Mouse (Mus musculus): ENCODE data around the gene Tnfrsf19. TPM values are rescaled to one million over a fixed set of nuclear protein-coding genes. Genes with fewer than 3 reads are reported as not detected.

The Tnfrsf19 gene
- polyA plus RNA-seq, 1 experiment from 2014 or later = 14.7 TPM

DNA sequence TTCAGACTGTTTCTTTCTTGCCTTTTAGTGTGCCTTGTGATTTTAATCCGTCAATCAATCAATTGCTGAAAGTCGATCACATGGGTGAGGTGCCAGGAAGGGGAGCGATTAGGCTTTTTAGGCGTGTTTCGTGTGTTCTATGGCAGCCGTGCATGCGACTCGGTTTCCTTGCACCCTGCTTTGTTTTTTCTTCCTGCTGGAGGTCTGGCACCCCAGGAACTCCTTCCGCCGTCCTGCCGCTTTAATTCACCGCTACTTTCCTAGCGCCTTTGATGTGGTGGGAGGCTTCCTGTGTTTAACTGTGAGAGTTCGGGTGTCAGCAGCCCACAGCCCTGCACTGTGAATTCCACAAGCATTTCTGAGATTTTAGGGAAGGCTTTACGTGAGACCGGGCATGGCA lies 10.2 kb upstream of the Tnfrsf19 start:
- ATAC-seq (replicated peaks; ENCODE audit: extremely low read depth, insufficient read depth, low FRiP score) = no peak
- Histone ChIP-seq H3K4me3 (ENCODE audit: low read length) (peak overlapping the region; percentile 42), H3K4me2 (ENCODE audit: low read depth, low read length) (peak overlapping the region; percentile 69), H3K9me3 (replicated peaks; ENCODE audit: control insufficient read depth, low read length) (peaks cover 6% of the 10 kb centered on the region; the same call in 1 of the 2 replicates), H3K27ac (ENCODE audit: low read length) (no peak overlapping the region), H3K27me3 (ENCODE audit: control insufficient read depth, insufficient read depth, low read length) (no peaks in the 10 kb centered on the region), H3K36me3 (ENCODE audit: control insufficient read depth, insufficient read depth) (no peaks in the 10 kb centered on the region), H3K4me1 (ENCODE audit: control insufficient read depth, insufficient read depth, low read length) (peaks cover 7% of the 10 kb centered on the region), H3K9ac (ENCODE audit: low read length) (peak overlapping the region; percentile 32)
- 1% methylated on average over 16 of the region's 16 CpGs for WGBS

DNA sequence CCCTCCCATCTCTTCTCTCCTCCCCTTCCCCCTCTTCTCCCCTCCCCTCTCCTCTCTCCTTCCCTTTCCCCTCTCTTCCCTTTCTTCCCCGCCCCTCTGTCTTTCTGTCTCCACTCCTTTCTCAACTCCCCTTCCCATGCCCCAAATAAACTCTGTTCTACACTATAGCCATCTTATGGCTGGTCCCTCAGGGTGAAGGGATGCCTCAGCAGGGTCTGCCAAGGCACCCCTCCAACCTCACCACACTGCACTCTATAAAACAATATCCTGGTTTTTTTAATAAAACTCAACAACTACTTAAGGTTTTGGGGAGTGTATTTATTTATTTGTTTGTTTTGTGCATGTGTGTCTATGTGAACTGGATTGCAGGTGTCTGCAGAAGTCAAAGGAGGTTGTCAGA lies 9.6 kb upstream of the Tnfrsf19 start:
- no peak overlapping the region for H3K27ac ChIP-seq (ENCODE audit: low read length)
- H3K9me3 ChIP-seq (replicated peaks; ENCODE audit: control insufficient read depth, low read length) = peaks cover 6% of the 10 kb centered on the region; the same call in 1 of the 2 replicates
- H3K4me3 ChIP-seq (ENCODE audit: low read length) = peak overlapping the region; percentile 42; the same call in 1 of the 2 replicates
- H3K27me3 ChIP-seq (ENCODE audit: control insufficient read depth, insufficient read depth, low read length) = peaks cover 4% of the 10 kb centered on the region; the same call in 1 of the 2 replicates
- H3K36me3 ChIP-seq (ENCODE audit: control insufficient read depth, insufficient read depth) = no peaks in the 10 kb centered on the region
- H3K4me1 ChIP-seq (ENCODE audit: control insufficient read depth, insufficient read depth, low read length) = peaks cover 7% of the 10 kb centered on the region
- no peak for ATAC-seq (replicated peaks; ENCODE audit: extremely low read depth, insufficient read depth, low FRiP score)
- no peak overlapping the region for H3K9ac ChIP-seq (ENCODE audit: low read length)
- H3K4me2 ChIP-seq (ENCODE audit: low read depth, low read length) = peak overlapping the region; percentile 69; the same call in 1 of the 2 replicates
- 58% methylated on average over 1 of the region's 1 CpGs for WGBS

DNA sequence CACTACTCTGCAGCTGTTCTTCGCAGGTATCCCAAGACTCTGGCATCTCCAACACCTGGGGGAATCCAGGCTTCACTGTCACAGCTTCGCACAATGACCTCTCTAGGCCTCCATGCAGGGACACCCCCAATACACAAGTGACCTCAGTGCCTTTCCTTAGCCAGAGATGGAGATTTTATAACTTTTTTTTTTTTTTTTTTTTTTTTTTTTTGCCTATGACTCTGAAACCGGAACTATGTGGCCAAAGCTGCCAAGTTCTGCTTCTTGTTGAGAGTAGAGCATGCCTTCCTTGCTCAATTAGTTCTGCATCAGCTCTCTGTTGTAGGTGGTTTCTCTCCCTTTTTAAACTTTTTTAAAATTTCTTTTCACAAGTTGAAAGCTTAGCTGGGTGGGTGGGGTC lies 5.9 kb upstream of the Tnfrsf19 start:
- H3K9ac ChIP-seq (ENCODE audit: low read length) = no peak overlapping the region
- H3K27me3 ChIP-seq (ENCODE audit: control insufficient read depth, insufficient read depth, low read length) = peaks cover 10% of the 10 kb centered on the region
- H3K27ac ChIP-seq (ENCODE audit: low read length) = no peak overlapping the region
- H3K36me3 ChIP-seq (ENCODE audit: control insufficient read depth, insufficient read depth) = no peaks in the 10 kb centered on the region
- 85% methylated on average over 3 of the region's 3 CpGs for WGBS
- H3K4me2 ChIP-seq (ENCODE audit: low read depth, low read length) = no peak overlapping the region
- ATAC-seq (replicated peaks; ENCODE audit: extremely low read depth, insufficient read depth, low FRiP score) = no peak
- H3K4me3 ChIP-seq (ENCODE audit: low read length) = no peak overlapping the region
- peaks cover 6% of the 10 kb centered on the region; the same call in 1 of the 2 replicates for H3K9me3 ChIP-seq (replicated peaks; ENCODE audit: control insufficient read depth, low read length)
- H3K4me1 ChIP-seq (ENCODE audit: control insufficient read depth, insufficient read depth, low read length) = peaks cover 11% of the 10 kb centered on the region

DNA sequence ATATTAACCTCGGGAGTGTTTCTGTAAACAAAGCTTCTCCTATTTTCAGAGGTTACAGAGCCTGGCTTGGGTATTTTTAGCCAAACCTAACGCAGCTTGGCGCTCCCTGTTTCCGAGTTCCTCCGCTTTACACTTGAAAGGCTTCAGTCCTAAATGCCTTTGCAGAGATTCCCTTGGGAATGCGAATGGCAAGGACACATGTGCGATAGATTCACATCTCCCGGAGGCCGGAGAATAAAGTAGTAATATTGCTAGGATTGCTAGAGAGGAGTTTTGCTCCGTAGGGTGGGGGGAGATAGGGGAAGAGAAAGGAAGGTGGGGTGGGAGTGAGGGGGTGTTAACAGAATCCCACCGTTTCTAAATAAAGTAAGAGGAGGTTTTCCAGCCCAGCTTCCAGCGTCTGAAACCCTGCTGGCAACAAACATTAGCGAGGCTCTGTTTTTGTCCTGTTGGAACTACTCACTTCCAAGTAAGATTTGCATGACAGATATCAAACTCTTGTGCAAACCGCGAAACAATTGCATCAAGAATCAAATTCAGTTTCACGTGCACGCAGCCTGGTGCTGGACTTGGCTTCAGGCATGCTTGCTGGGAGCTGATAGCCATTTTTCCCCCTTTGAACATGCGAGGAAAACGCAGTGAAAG lies 722 bp downstream of the Tnfrsf19 start:
- Histone ChIP-seq H3K4me1 (ENCODE audit: control insufficient read depth, insufficient read depth, low read length) (peaks cover 13% of the 10 kb centered on the region), H3K9ac (ENCODE audit: low read length) (peak overlapping the region; percentile 75), H3K36me3 (ENCODE audit: control insufficient read depth, insufficient read depth) (no peaks in the 10 kb centered on the region), H3K27ac (ENCODE audit: low read length) (peak overlapping the region; percentile 83), H3K9me3 (replicated peaks; ENCODE audit: control insufficient read depth, low read length) (no peaks in the 10 kb centered on the region), H3K4me3 (ENCODE audit: low read length) (peak overlapping the region; percentile 65), H3K4me2 (ENCODE audit: low read depth, low read length) (peak overlapping the region; percentile 90), H3K27me3 (ENCODE audit: control insufficient read depth, insufficient read depth, low read length) (peaks cover 7% of the 10 kb centered on the region)
- ATAC-seq (replicated peaks; ENCODE audit: extremely low read depth, insufficient read depth, low FRiP score) = no peak
- under 1% methylated on average over 19 of the region's 19 CpGs for WGBS

DNA sequence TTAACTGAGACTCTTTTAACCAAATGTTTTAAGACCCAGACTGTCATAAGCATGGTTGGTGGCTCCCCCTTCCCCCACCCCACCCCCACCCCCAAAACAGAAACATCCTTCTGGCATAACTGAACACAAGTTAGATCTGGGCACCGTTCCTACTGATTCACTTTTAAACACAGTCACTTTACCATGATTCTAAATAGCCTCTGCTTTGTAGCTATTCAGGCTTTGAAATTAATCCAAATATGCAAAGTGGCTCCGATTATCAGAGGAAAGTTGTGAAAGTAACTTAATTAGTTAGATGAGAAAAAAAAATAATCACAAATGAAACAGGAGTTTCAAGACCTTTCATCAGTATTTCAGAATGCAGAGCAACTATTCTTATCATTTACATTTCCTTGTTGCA lies 2.0 kb downstream of the Tnfrsf19 start:
- peaks cover 13% of the 10 kb centered on the region for H3K4me1 ChIP-seq (ENCODE audit: control insufficient read depth, insufficient read depth, low read length)
- no peaks in the 10 kb centered on the region for H3K9me3 ChIP-seq (replicated peaks; ENCODE audit: control insufficient read depth, low read length)
- 31% methylated on average over 2 of the region's 2 CpGs for WGBS
- ATAC-seq (replicated peaks; ENCODE audit: extremely low read depth, insufficient read depth, low FRiP score) = no peak
- peak overlapping the region; percentile 64 for H3K9ac ChIP-seq (ENCODE audit: low read length)
- peak overlapping the region; percentile 70 for H3K27ac ChIP-seq (ENCODE audit: low read length)
- H3K27me3 ChIP-seq (ENCODE audit: control insufficient read depth, insufficient read depth, low read length) = peaks cover 4% of the 10 kb centered on the region; the same call in 1 of the 2 replicates
- peak overlapping the region; percentile 90 for H3K4me2 ChIP-seq (ENCODE audit: low read depth, low read length)
- H3K36me3 ChIP-seq (ENCODE audit: control insufficient read depth, insufficient read depth) = no peaks in the 10 kb centered on the region
- H3K4me3 ChIP-seq (ENCODE audit: low read length) = peak overlapping the region; percentile 65

DNA sequence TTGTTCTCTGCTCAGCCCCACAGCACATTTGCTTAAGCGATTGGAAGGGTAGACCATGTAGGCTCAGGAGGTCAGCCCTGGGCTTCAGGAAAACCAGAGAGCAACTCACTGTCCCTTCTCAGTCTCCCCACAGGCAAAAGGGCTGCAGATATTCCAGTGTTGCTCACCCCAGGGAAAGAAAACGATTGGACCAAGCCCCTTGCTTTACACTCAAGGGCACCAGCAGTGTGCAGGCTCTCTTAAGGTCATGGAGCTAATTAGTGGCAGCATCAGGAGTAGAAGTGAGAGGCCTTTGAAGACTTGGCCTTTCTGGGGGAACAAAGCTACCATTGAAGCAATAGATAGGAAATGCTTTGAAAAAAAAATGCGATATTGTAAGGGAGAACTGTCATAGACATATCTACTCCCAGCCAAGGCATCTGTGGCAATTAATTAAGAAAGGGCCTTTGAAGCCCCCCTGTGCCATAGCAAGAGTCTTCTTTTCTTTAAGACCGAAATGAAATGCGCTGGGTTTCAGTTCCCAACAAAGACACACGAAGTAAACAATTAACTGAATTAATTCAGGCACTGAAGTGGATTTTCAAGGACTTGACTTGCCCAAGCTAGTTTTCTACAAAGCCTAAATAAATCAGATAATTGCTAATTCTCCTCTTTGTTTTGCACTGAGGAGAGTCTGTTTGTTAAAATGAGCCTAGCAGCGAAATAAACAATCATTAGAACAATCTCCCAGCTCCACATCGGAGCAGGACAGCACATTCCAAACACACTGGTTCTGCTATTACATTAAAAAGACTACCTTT lies 2.6 kb downstream of the Tnfrsf19 start:
- Histone ChIP-seq H3K9ac (ENCODE audit: low read length) (peak overlapping the region; percentile 64), H3K36me3 (ENCODE audit: control insufficient read depth, insufficient read depth) (no peaks in the 10 kb centered on the region), H3K27me3 (ENCODE audit: control insufficient read depth, insufficient read depth, low read length) (peaks cover 4% of the 10 kb centered on the region; the same call in 1 of the 2 replicates), H3K9me3 (replicated peaks; ENCODE audit: control insufficient read depth, low read length) (no peaks in the 10 kb centered on the region), H3K4me2 (ENCODE audit: low read depth, low read length) (peak overlapping the region; percentile 90), H3K4me3 (ENCODE audit: low read length) (peak overlapping the region; percentile 40), H3K27ac (ENCODE audit: low read length) (peak overlapping the region; percentile 70), H3K4me1 (ENCODE audit: control insufficient read depth, insufficient read depth, low read length) (peaks cover 11% of the 10 kb centered on the region)
- ATAC-seq (replicated peaks; ENCODE audit: extremely low read depth, insufficient read depth, low FRiP score) = no peak
- 19% methylated on average over 8 of the region's 8 CpGs for WGBS

DNA sequence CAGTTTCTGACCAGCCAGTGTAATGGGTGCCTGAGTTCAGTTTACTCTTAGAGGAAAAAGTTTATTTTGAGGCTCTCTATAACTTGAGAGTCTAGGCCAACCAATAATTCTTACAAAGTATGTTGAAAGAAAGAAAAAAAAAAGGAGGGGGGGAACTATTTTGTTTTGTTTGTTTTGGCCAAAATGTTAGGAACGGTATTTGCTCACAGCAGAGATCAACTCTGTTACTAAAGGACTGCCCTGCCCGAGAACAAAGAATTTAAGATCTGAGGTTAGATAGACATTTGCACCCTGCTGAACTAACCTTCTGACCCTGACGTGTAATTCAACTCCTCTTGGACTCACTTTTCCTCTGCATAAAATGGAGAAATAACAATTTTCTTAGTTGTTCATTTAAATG lies 4.0 kb downstream of the Tnfrsf19 start:
- Histone ChIP-seq H3K9ac (ENCODE audit: low read length) (no peak overlapping the region), H3K36me3 (ENCODE audit: control insufficient read depth, insufficient read depth) (no peaks in the 10 kb centered on the region), H3K4me1 (ENCODE audit: control insufficient read depth, insufficient read depth, low read length) (peaks cover 19% of the 10 kb centered on the region), H3K4me2 (ENCODE audit: low read depth, low read length) (no peak overlapping the region), H3K9me3 (replicated peaks; ENCODE audit: control insufficient read depth, low read length) (no peaks in the 10 kb centered on the region), H3K4me3 (ENCODE audit: low read length) (no peak overlapping the region), H3K27me3 (ENCODE audit: control insufficient read depth, insufficient read depth, low read length) (no peaks in the 10 kb centered on the region), H3K27ac (ENCODE audit: low read length) (no peak overlapping the region)
- no peak for ATAC-seq (replicated peaks; ENCODE audit: extremely low read depth, insufficient read depth, low FRiP score)
- 73% methylated on average over 3 of the region's 3 CpGs for WGBS

DNA sequence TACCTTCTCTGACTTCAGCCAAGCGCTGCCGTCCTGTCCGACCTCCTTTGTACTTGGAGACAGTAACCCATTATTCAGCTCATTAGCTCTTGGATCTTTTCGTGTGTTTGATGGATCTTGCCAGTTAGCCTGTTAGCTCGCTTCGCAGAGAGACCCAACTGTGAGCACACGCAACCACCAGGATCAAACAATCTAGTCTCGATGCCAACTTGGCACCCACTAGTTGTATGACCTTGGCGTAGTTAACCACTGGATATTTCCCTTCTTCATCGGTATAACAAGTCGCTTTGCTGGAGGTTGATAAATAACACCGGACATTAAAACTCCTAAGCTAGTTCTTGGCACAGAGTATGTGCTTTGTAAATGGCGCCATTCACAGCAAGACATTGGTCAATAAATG lies 6.1 kb downstream of the Tnfrsf19 start:
- Histone ChIP-seq H3K9ac (ENCODE audit: low read length) (no peak overlapping the region), H3K4me1 (ENCODE audit: control insufficient read depth, insufficient read depth, low read length) (peaks cover 15% of the 10 kb centered on the region), H3K27ac (ENCODE audit: low read length) (no peak overlapping the region), H3K27me3 (ENCODE audit: control insufficient read depth, insufficient read depth, low read length) (no peaks in the 10 kb centered on the region), H3K4me2 (ENCODE audit: low read depth, low read length) (no peak overlapping the region), H3K36me3 (ENCODE audit: control insufficient read depth, insufficient read depth) (no peaks in the 10 kb centered on the region), H3K9me3 (replicated peaks; ENCODE audit: control insufficient read depth, low read length) (no peaks in the 10 kb centered on the region), H3K4me3 (ENCODE audit: low read length) (no peak overlapping the region)
- WGBS = 85% methylated on average over 13 of the region's 13 CpGs
- no peak for ATAC-seq (replicated peaks; ENCODE audit: extremely low read depth, insufficient read depth, low FRiP score)

DNA sequence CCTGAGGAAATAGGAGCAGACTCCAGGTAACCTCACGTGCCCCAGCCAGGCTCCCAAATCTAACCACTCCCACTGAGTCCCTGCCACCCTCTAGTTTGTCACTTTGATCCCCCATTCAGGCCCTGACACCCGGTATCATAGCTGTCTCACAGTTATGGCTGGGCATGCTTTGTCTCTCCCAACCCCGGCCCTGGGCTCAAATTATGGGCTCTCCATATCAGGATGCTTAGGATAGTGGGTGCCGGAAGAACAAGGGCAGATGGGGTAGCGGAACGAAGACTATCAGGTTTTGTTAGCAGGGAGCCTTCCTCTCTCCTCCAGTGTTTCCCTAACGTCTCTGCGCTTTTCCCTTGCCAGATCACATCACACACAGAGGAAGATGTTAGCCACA lies 8.2 kb downstream of the Tnfrsf19 start:
- 0 out of 2 replicates have a peak overlapping the region, but pooled peaks have one; percentile 18 for H3K27ac ChIP-seq (ENCODE audit: low read length)
- H3K36me3 ChIP-seq (ENCODE audit: control insufficient read depth, insufficient read depth) = no peaks in the 10 kb centered on the region
- 33% methylated on average over 8 of the region's 8 CpGs for WGBS
- no peak for ATAC-seq (replicated peaks; ENCODE audit: extremely low read depth, insufficient read depth, low FRiP score)
- no peaks in the 10 kb centered on the region for H3K27me3 ChIP-seq (ENCODE audit: control insufficient read depth, insufficient read depth, low read length)
- peak overlapping the region; percentile 77 for H3K9ac ChIP-seq (ENCODE audit: low read length)
- no peaks in the 10 kb centered on the region for H3K9me3 ChIP-seq (replicated peaks; ENCODE audit: control insufficient read depth, low read length)
- peak overlapping the region; percentile 81 for H3K4me3 ChIP-seq (ENCODE audit: low read length)
- H3K4me2 ChIP-seq (ENCODE audit: low read depth, low read length) = peak overlapping the region; percentile 99
- H3K4me1 ChIP-seq (ENCODE audit: control insufficient read depth, insufficient read depth, low read length) = peaks cover 11% of the 10 kb centered on the region
